ENCODE assay signal across 11 mouse cellular contexts in genomic region chr7:67471295-67471694, GRCm38 (mm10).
DNase-seq lines count a peak whose midpoint lies in the region; ATAC-seq and TF ChIP-seq lines count a peak whose summit lies in the region.
"Had no signal": no experiment of that assay in that cellular context is flagged by ENCODE, and none has a peak within 500 bp of the region (broad histone marks: within the 10 kb centered on the region; RNA-seq: fewer than 3 reads in every experiment).

No protein-coding gene starts in this region.

- peaks cover 14% of the 10 kb centered on the region for H3K4me1 ChIP-seq in heart, embryonic 10.5 days
- H3K4me1 ChIP-seq in limb, embryonic 14.5 days (ENCODE audit: control insufficient read depth, insufficient read depth, low read length): peaks cover 14% of the 10 kb centered on the region
- H3K4me1 ChIP-seq in stomach, postnatal 0 days (replicated peaks; ENCODE audit: control insufficient read depth, insufficient read depth): no peaks in the 10 kb centered on the region

- H3K4me3 ChIP-seq in heart, embryonic 10.5 days: no peak overlapping the region
- no peak overlapping the region for H3K4me3 ChIP-seq in limb, embryonic 14.5 days (replicated peaks; ENCODE audit: low read length)
- no peak overlapping the region for H3K4me3 ChIP-seq in stomach, postnatal 0 days (ENCODE audit: low read depth, low read length)
- H3K4me3 ChIP-seq: midbrain, embryonic 12.5 days; neural tube, embryonic 13.5 days had no signal

- TF ChIP-seq EP300 in stomach, postnatal 0 days (optimal IDR thresholded peaks at IDR 0.05): no peak

- H3K27ac ChIP-seq in heart, embryonic 10.5 days: peak overlapping the region; percentile 4; the same call in 1 of the 2 replicates
- peak overlapping the region; percentile 39; the same call in 1 of the 2 replicates for H3K27ac ChIP-seq in limb, embryonic 14.5 days (replicated peaks; ENCODE audit: low read depth, low read length)
- no peak overlapping the region for H3K27ac ChIP-seq in stomach, postnatal 0 days (replicated peaks)
- H3K27ac ChIP-seq: midbrain, embryonic 12.5 days; neural tube, embryonic 13.5 days had no signal

- no peak overlapping the region for H3K9ac ChIP-seq in limb, embryonic 14.5 days (ENCODE audit: low read depth, low read length, severe bottlenecking)
- no peak overlapping the region for H3K9ac ChIP-seq in stomach, postnatal 0 days (ENCODE audit: low read length)
- H3K9ac ChIP-seq: midbrain, embryonic 12.5 days; neural tube, embryonic 13.5 days had no signal

- no peak for TF ChIP-seq CTCF in stomach, postnatal 0 days (IDR thresholded peaks at IDR 0.05; ENCODE audit: low read depth)

- no peaks in the 10 kb centered on the region for H3K36me3 ChIP-seq in heart, embryonic 10.5 days
- H3K36me3 ChIP-seq in limb, embryonic 14.5 days (ENCODE audit: control insufficient read depth, insufficient read depth, low read length): no peaks in the 10 kb centered on the region
- H3K36me3 ChIP-seq in stomach, postnatal 0 days (ENCODE audit: control insufficient read depth, insufficient read depth, low read length): no peaks in the 10 kb centered on the region
- H3K36me3 ChIP-seq: midbrain, embryonic 12.5 days; neural tube, embryonic 13.5 days had no signal

- no peak for TF ChIP-seq POLR2A in limb, embryonic 14.5 days (IDR thresholded peaks at IDR 0.05; ENCODE audit: borderline replicate concordance, extremely low read depth, insufficient read depth, insufficient read length)

- peak; percentile 47 for DNase-seq in kidney, postnatal 14 days
- no peak for DNase-seq in kidney, adult 9 months
- DNase-seq in heart, embryonic 10.5 days (ENCODE audit: low spot score): no peak
- DNase-seq in limb, embryonic 14.5 days (ENCODE audit: low spot score): peak; percentile 72
- no peak for DNase-seq in stomach, postnatal 0 days (ENCODE audit: low spot score)
- no peak for DNase-seq in cerebellum, adult 9-10 months
- DNase-seq: liver; thymus, adult 18-20 months had no signal

- WGBS in heart, embryonic 10.5 days: 63% methylated on average over 11 of the region's 11 CpGs
- 45% methylated on average over 11 of the region's 11 CpGs for WGBS in limb, embryonic 14.5 days
- 37% methylated on average over 11 of the region's 11 CpGs for WGBS in stomach, postnatal 0 days

- peak; percentile 67 for ATAC-seq in limb, embryonic 14.5 days (ENCODE audit: low FRiP score, low read depth)
- no peak for ATAC-seq in stomach, postnatal 0 days (ENCODE audit: low FRiP score, low TSS enrichment)
- ATAC-seq in frontal cortex, adult (ENCODE audit: low TSS enrichment): no peak

- H3K4me2 ChIP-seq in limb, embryonic 14.5 days (replicated peaks; ENCODE audit: low read depth, low read length, severe bottlenecking): no peak overlapping the region
- H3K4me2 ChIP-seq in stomach, postnatal 0 days (replicated peaks; ENCODE audit: low read depth): peak overlapping the region; percentile 18; the same call in 1 of the 2 replicates
- H3K4me2 ChIP-seq: midbrain, embryonic 12.5 days; neural tube, embryonic 13.5 days had no signal

- no peaks in the 10 kb centered on the region for H3K27me3 ChIP-seq in heart, embryonic 10.5 days (ENCODE audit: insufficient read depth, poor library complexity, severe bottlenecking)
- no peaks in the 10 kb centered on the region for H3K27me3 ChIP-seq in limb, embryonic 14.5 days (ENCODE audit: control insufficient read depth, insufficient read depth, low read length)
- H3K27me3 ChIP-seq in stomach, postnatal 0 days (ENCODE audit: control insufficient read depth, insufficient read depth, low read length): no peaks in the 10 kb centered on the region
- H3K27me3 ChIP-seq: neural tube, embryonic 13.5 days had no signal

- no peaks in the 10 kb centered on the region for H3K9me3 ChIP-seq in heart, embryonic 10.5 days
- no peaks in the 10 kb centered on the region for H3K9me3 ChIP-seq in limb, embryonic 14.5 days (ENCODE audit: control insufficient read depth, low read length)
- H3K9me3 ChIP-seq in stomach, postnatal 0 days (ENCODE audit: control insufficient read depth, low read length): no peaks in the 10 kb centered on the region
- H3K9me3 ChIP-seq: midbrain, embryonic 12.5 days; neural tube, embryonic 13.5 days had no signal

Comparison
In these comparisons a context has a peak if more than half of its experiments do, and no peak if none do; other contexts are left out.
1. DNase-seq: peak in kidney, postnatal 14 days (single experiment) and limb, embryonic 14.5 days (single experiment); none in kidney, adult 9 months (single experiment), heart, embryonic 10.5 days (single experiment), stomach, postnatal 0 days (single experiment) and cerebellum, adult 9-10 months (single experiment).